Mouse (Mus musculus): Measurements from ENCODE around the gene Npr3. TPM values are rescaled to one million over a fixed set of nuclear protein-coding genes. Genes with fewer than 3 reads are reported as not detected.

The Npr3 gene
- polyA plus RNA-seq, 1 experiment from 2014 or later = 5.6 TPM

- H3K4me2 ChIP-seq (replicated peaks) = peak overlapping the region; percentile 32
- no peaks in the 10 kb centered on the region for H3K9me3 ChIP-seq (replicated peaks)
- peaks cover 39% of the 10 kb centered on the region for H3K4me1 ChIP-seq
- no peak overlapping the region; the same call in 1 of the 2 replicates for H3K4me3 ChIP-seq (replicated peaks)
- H3K36me3 ChIP-seq = no peaks in the 10 kb centered on the region
- ATAC-seq (ENCODE audit: insufficient number of reproducible peaks, low FRiP score, low TSS enrichment, low read depth) = no peak
- no peak overlapping the region for H3K9ac ChIP-seq
- H3K27me3 ChIP-seq = peaks cover 26% of the 10 kb centered on the region
- WGBS = 7% methylated on average over 11 of the region's 11 CpGs
- no peak overlapping the region for H3K27ac ChIP-seq (replicated peaks)
Measured at GRCm38 (mm10) chr15:11908166-11908565, 1.1 kb upstream of the Npr3 start.

GRCm38 (mm10) chr15:11906021-11906570 is 991 bp downstream of the Npr3 start:
- Histone ChIP-seq H3K9me3 (replicated peaks) (no peaks in the 10 kb centered on the region), H3K4me1 (peaks cover 42% of the 10 kb centered on the region), H3K4me3 (replicated peaks) (peak overlapping the region; percentile 59), H3K9ac (peak overlapping the region; percentile 55; the same call in 1 of the 2 replicates), H3K27me3 (peaks cover 34% of the 10 kb centered on the region), H3K27ac (replicated peaks) (peak overlapping the region; percentile 81), H3K4me2 (replicated peaks) (peak overlapping the region; percentile 97), H3K36me3 (no peaks in the 10 kb centered on the region)
- WGBS = 0% methylated on average over 36 of the region's 36 CpGs
- peak; percentile 48; the same call in 1 of the 2 replicates for ATAC-seq (ENCODE audit: insufficient number of reproducible peaks, low FRiP score, low TSS enrichment, low read depth)

- peak overlapping the region; percentile 55 for H3K27ac ChIP-seq (replicated peaks)
- H3K4me2 ChIP-seq (replicated peaks) = peak overlapping the region; percentile 97
- peaks cover 34% of the 10 kb centered on the region for H3K27me3 ChIP-seq
- peak overlapping the region; percentile 59 for H3K4me3 ChIP-seq (replicated peaks)
- H3K4me1 ChIP-seq = peaks cover 42% of the 10 kb centered on the region
- no peaks in the 10 kb centered on the region for H3K36me3 ChIP-seq
- ATAC-seq (ENCODE audit: insufficient number of reproducible peaks, low FRiP score, low TSS enrichment, low read depth) = no peak
- H3K9me3 ChIP-seq (replicated peaks) = no peaks in the 10 kb centered on the region
- under 1% methylated on average over 90 of the region's 90 CpGs for WGBS
- peak overlapping the region; percentile 37 for H3K9ac ChIP-seq
Measured at GRCm38 (mm10) chr15:11904848-11905672, 2.0 kb downstream of the Npr3 start.

- Histone ChIP-seq H3K9me3 (replicated peaks) (no peaks in the 10 kb centered on the region), H3K36me3 (no peaks in the 10 kb centered on the region), H3K9ac (peak overlapping the region; percentile 37), H3K4me3 (replicated peaks) (peak overlapping the region; percentile 59), H3K4me1 (peaks cover 42% of the 10 kb centered on the region), H3K4me2 (replicated peaks) (peak overlapping the region; percentile 97), H3K27me3 (peaks cover 34% of the 10 kb centered on the region), H3K27ac (replicated peaks) (peak overlapping the region; percentile 48)
- no peak for ATAC-seq (ENCODE audit: insufficient number of reproducible peaks, low FRiP score, low TSS enrichment, low read depth)
- under 1% methylated on average over 48 of the region's 48 CpGs for WGBS
Measured at GRCm38 (mm10) chr15:11904043-11904847, 2.8 kb downstream of the Npr3 start.

GRCm38 (mm10) chr15:11903196-11904042 is 3.7 kb downstream of the Npr3 start:
- H3K27ac ChIP-seq (replicated peaks) = no peak overlapping the region
- H3K4me3 ChIP-seq (replicated peaks) = peak overlapping the region; percentile 59
- H3K4me1 ChIP-seq = peaks cover 42% of the 10 kb centered on the region
- 5% methylated on average over 34 of the region's 34 CpGs for WGBS
- ATAC-seq (ENCODE audit: insufficient number of reproducible peaks, low FRiP score, low TSS enrichment, low read depth) = no peak; the same call in 1 of the 2 replicates
- no peaks in the 10 kb centered on the region for H3K9me3 ChIP-seq (replicated peaks)
- peaks cover 34% of the 10 kb centered on the region for H3K27me3 ChIP-seq
- peak overlapping the region; percentile 97 for H3K4me2 ChIP-seq (replicated peaks)
- H3K36me3 ChIP-seq = no peaks in the 10 kb centered on the region
- peak overlapping the region; percentile 37 for H3K9ac ChIP-seq

GRCm38 (mm10) chr15:11897617-11898016 is 9.5 kb downstream of the Npr3 start:
- H3K4me1 ChIP-seq = no peaks in the 10 kb centered on the region
- H3K27ac ChIP-seq (replicated peaks) = no peak overlapping the region
- H3K27me3 ChIP-seq = peaks cover 5% of the 10 kb centered on the region
- H3K4me2 ChIP-seq (replicated peaks) = no peak overlapping the region
- H3K4me3 ChIP-seq (replicated peaks) = no peak overlapping the region
- ATAC-seq (ENCODE audit: insufficient number of reproducible peaks, low FRiP score, low TSS enrichment, low read depth) = no peak
- 90% methylated on average over 8 of the region's 8 CpGs for WGBS
- H3K9ac ChIP-seq = no peak overlapping the region
- H3K36me3 ChIP-seq = no peaks in the 10 kb centered on the region
- H3K9me3 ChIP-seq (replicated peaks) = no peaks in the 10 kb centered on the region

- ATAC-seq (ENCODE audit: insufficient number of reproducible peaks, low FRiP score, low TSS enrichment, low read depth) = no peak
- Histone ChIP-seq H3K9ac (no peak overlapping the region), H3K27ac (replicated peaks) (no peak overlapping the region), H3K9me3 (replicated peaks) (no peaks in the 10 kb centered on the region), H3K27me3 (peaks cover under 1% of the 10 kb centered on the region; the same call in 1 of the 2 replicates), H3K4me2 (replicated peaks) (no peak overlapping the region), H3K4me3 (replicated peaks) (no peak overlapping the region), H3K4me1 (no peaks in the 10 kb centered on the region), H3K36me3 (no peaks in the 10 kb centered on the region)
- WGBS = 73% methylated on average over 5 of the region's 5 CpGs
Measured at GRCm38 (mm10) chr15:11897162-11897561, 9.9 kb downstream of the Npr3 start.

- H3K4me1 ChIP-seq = no peaks in the 10 kb centered on the region
- no peak overlapping the region for H3K4me2 ChIP-seq (replicated peaks)
- H3K27ac ChIP-seq (replicated peaks) = no peak overlapping the region
- no peaks in the 10 kb centered on the region for H3K27me3 ChIP-seq
- H3K9me3 ChIP-seq (replicated peaks) = no peaks in the 10 kb centered on the region
- no peaks in the 10 kb centered on the region for H3K36me3 ChIP-seq
- H3K4me3 ChIP-seq (replicated peaks) = no peak overlapping the region
- 68% methylated on average over 9 of the region's 9 CpGs for WGBS
- no peak for ATAC-seq (ENCODE audit: insufficient number of reproducible peaks, low FRiP score, low TSS enrichment, low read depth)
- no peak overlapping the region for H3K9ac ChIP-seq
Measured at GRCm38 (mm10) chr15:11893969-11894368, 13.1 kb downstream of the Npr3 start.

- 53% methylated on average over 3 of the region's 3 CpGs for WGBS
- no peaks in the 10 kb centered on the region for H3K36me3 ChIP-seq
- H3K9me3 ChIP-seq (replicated peaks) = no peaks in the 10 kb centered on the region
- no peak overlapping the region for H3K4me2 ChIP-seq (replicated peaks)
- H3K4me1 ChIP-seq = no peaks in the 10 kb centered on the region
- no peak for ATAC-seq (ENCODE audit: insufficient number of reproducible peaks, low FRiP score, low TSS enrichment, low read depth)
- H3K27ac ChIP-seq (replicated peaks) = no peak overlapping the region
- no peak overlapping the region for H3K9ac ChIP-seq
- H3K27me3 ChIP-seq = no peaks in the 10 kb centered on the region
- H3K4me3 ChIP-seq (replicated peaks) = no peak overlapping the region
Measured at GRCm38 (mm10) chr15:11891395-11891794, 15.7 kb downstream of the Npr3 start.

- Histone ChIP-seq H3K27me3 (no peaks in the 10 kb centered on the region), H3K9ac (no peak overlapping the region), H3K27ac (replicated peaks) (no peak overlapping the region), H3K4me2 (replicated peaks) (no peak overlapping the region), H3K4me3 (replicated peaks) (no peak overlapping the region), H3K4me1 (no peaks in the 10 kb centered on the region), H3K36me3 (0 out of 2 replicates have a peak, but pooled peaks cover 4% of the 10 kb centered on the region), H3K9me3 (replicated peaks) (no peaks in the 10 kb centered on the region)
- WGBS = 58% methylated on average over 10 of the region's 10 CpGs
- ATAC-seq (ENCODE audit: insufficient number of reproducible peaks, low FRiP score, low TSS enrichment, low read depth) = no peak
Measured at GRCm38 (mm10) chr15:11882508-11883205, 24.4 kb downstream of the Npr3 start.

Measured in embryonic facial prominence, embryonic 15.5 days (tissue).